Mouse (Mus musculus) neural tube, embryonic 14.5 days (tissue): ENCODE measurements around the gene Tsc2. TPM values are rescaled to one million over a fixed set of nuclear protein-coding genes. Genes with fewer than 3 reads are reported as not detected.

Experiments used
- ATAC-seq: fragments of 200-750 bp; cut with Nextera tagmentation; 2 replicates; pipeline ENCODE4 v1.8.0; 2017; ENCODE audit warnings: low read depth, mild to moderate bottlenecking, moderate TSS enrichment, moderate library complexity
- H3K27ac ChIP-seq: fragments of 300-500 bp; sonication (generic); 2 replicates; pipeline ENCODE4 v1.5.1; 2014; ENCODE audit warnings: low read depth, mild to moderate bottlenecking, control low read depth, low read length, moderate library complexity, mixed read lengths
- H3K27me3 ChIP-seq: fragments of 300-500 bp; sonication (generic); 2 replicates; pipeline ENCODE4 v1.6.1; 2014; ENCODE audit warnings: low read length; ENCODE audit not compliant: control insufficient read depth, insufficient read depth
- H3K36me3 ChIP-seq: fragments of 300-500 bp; sonication (generic); 2 replicates; pipeline ENCODE4 v1.6.1; 2014; ENCODE audit warnings: low read length, mixed read lengths; ENCODE audit not compliant: control insufficient read depth, insufficient read depth
- H3K4me1 ChIP-seq: fragments of 300-500 bp; sonication (generic); 2 replicates; pipeline ENCODE4 v1.6.1; 2014; ENCODE audit warnings: low read length; ENCODE audit not compliant: control insufficient read depth, insufficient read depth
- H3K4me2 ChIP-seq: fragments of 300-500 bp; sonication (generic); 2 replicates; pipeline ENCODE4 v1.6.1; 2014; ENCODE audit warnings: mild to moderate bottlenecking, low read depth, low read length, control low read depth
- H3K4me3 ChIP-seq: fragments of 300-500 bp; sonication (generic); 2 replicates; pipeline ENCODE4 v1.5.1; 2014; ENCODE audit warnings: low read depth, low read length, control low read depth, mixed read lengths
- H3K9ac ChIP-seq: fragments of 300-500 bp; sonication (generic); replicated peaks from 2 replicates; pipeline ENCODE4 v1.6.1; 2014; ENCODE audit warnings: low read depth, mild to moderate bottlenecking, control low read depth, low read length, mixed read lengths
- H3K9me3 ChIP-seq: fragments of 300-500 bp; sonication (generic); 2 replicates; pipeline ENCODE4 v1.6.1; 2016; ENCODE audit warnings: low read length; ENCODE audit not compliant: control insufficient read depth
- WGBS: fragments of 180-500 bp; shearing (Covaris S2); extraction: QIAGEN DNeasy Blood & Tissue Kit; methylation state at CpG from one replicate; pipeline ENCODE4 v1.1.7; 2014; 5-methylcytosine and 5-hydroxymethylcytosine counted together
- polyA plus RNA-seq: library from polyadenylated mRNA; unstranded; fragments of >200 nt; fragmentation: Nextera tagmentation; extraction: Ambion mirVana; gene quantifications from 2 replicates; pipeline ENCODE4 v1.2.1, GENCODE M21; 2014

The Tsc2 gene
- polyA plus RNA-seq, 1 experiment from 2014 or later = 74.7 TPM

- Histone ChIP-seq H3K9ac (no peak overlapping the region), H3K27me3 (no peaks in the 10 kb centered on the region), H3K4me1 (peaks cover 3% of the 10 kb centered on the region), H3K4me2 (no peak overlapping the region), H3K4me3 (no peak overlapping the region), H3K9me3 (no peaks in the 10 kb centered on the region), H3K36me3 (0 out of 2 replicates have a peak, but pooled peaks cover 4% of the 10 kb centered on the region), H3K27ac (no peak overlapping the region)
- no peak for ATAC-seq
- 75% methylated on average over 5 of the region's 5 CpGs for WGBS
These were observed 4.5 kb upstream of the Tsc2 start for GRCm38 (mm10) chr17:24636781-24637481.

- 0 out of 2 replicates have a peak, but pooled peaks cover 3% of the 10 kb centered on the region for H3K36me3 ChIP-seq
- 98% methylated on average over 5 of the region's 5 CpGs for WGBS
- no peaks in the 10 kb centered on the region for H3K9me3 ChIP-seq
- no peaks in the 10 kb centered on the region for H3K27me3 ChIP-seq
- no peak overlapping the region for H3K27ac ChIP-seq
- H3K4me2 ChIP-seq = no peak overlapping the region
- ATAC-seq = no peak
- H3K4me3 ChIP-seq = no peak overlapping the region
- peaks cover 8% of the 10 kb centered on the region for H3K4me1 ChIP-seq
- H3K9ac ChIP-seq = no peak overlapping the region
These were observed 3.3 kb upstream of the Tsc2 start for GRCm38 (mm10) chr17:24635694-24636093.

- no peak for ATAC-seq
- Histone ChIP-seq H3K9ac (no peak overlapping the region), H3K9me3 (no peaks in the 10 kb centered on the region), H3K4me1 (peaks cover 8% of the 10 kb centered on the region), H3K27me3 (no peaks in the 10 kb centered on the region), H3K36me3 (peaks cover 10% of the 10 kb centered on the region), H3K4me2 (no peak overlapping the region), H3K27ac (no peak overlapping the region), H3K4me3 (no peak overlapping the region)
- 79% methylated on average over 4 of the region's 4 CpGs for whole genome bisulfite sequencing
These were observed 2.6 kb upstream of the Tsc2 start for GRCm38 (mm10) chr17:24635024-24635423.

GRCm38 (mm10) chr17:24633831-24634230 lies 1.4 kb upstream of the Tsc2 start:
- H3K9ac ChIP-seq = no peak overlapping the region
- no peak overlapping the region for H3K4me3 ChIP-seq
- H3K4me1 ChIP-seq = peaks cover 5% of the 10 kb centered on the region
- no peak overlapping the region for H3K4me2 ChIP-seq
- 93% methylated on average over 11 of the region's 11 CpGs for WGBS
- no peak overlapping the region for H3K27ac ChIP-seq
- H3K27me3 ChIP-seq = no peaks in the 10 kb centered on the region
- H3K9me3 ChIP-seq = no peaks in the 10 kb centered on the region
- peaks cover 20% of the 10 kb centered on the region for H3K36me3 ChIP-seq
- no peak for ATAC-seq

- peak; percentile 15; the same call in 1 of the 2 replicates for ATAC-seq
- Histone ChIP-seq H3K27ac (peak overlapping the region; percentile 73), H3K9ac (peak overlapping the region; percentile 58), H3K4me2 (peak overlapping the region; percentile 85), H3K9me3 (no peaks in the 10 kb centered on the region), H3K4me3 (peak overlapping the region; percentile 65), H3K27me3 (no peaks in the 10 kb centered on the region), H3K36me3 (peaks cover 27% of the 10 kb centered on the region), H3K4me1 (peaks cover 5% of the 10 kb centered on the region)
- 11% methylated on average over 22 of the region's 22 CpGs for WGBS
These were observed 501 bp upstream of the Tsc2 start for GRCm38 (mm10) chr17:24632813-24633449.

- Histone ChIP-seq H3K27me3 (no peaks in the 10 kb centered on the region), H3K27ac (no peak overlapping the region), H3K4me1 (peaks cover 5% of the 10 kb centered on the region), H3K4me3 (no peak overlapping the region), H3K4me2 (no peak overlapping the region), H3K9me3 (no peaks in the 10 kb centered on the region), H3K9ac (no peak overlapping the region), H3K36me3 (peaks cover 50% of the 10 kb centered on the region)
- 93% methylated on average over 14 of the region's 14 CpGs for WGBS
- ATAC-seq = no peak
These were observed 2.4 kb downstream of the Tsc2 start for GRCm38 (mm10) chr17:24630072-24630471.

GRCm38 (mm10) chr17:24628646-24629045 lies 3.8 kb downstream of the Tsc2 start:
- 48% methylated on average over 5 of the region's 5 CpGs for WGBS
- H3K4me1 ChIP-seq = peaks cover 5% of the 10 kb centered on the region
- H3K27ac ChIP-seq = no peak overlapping the region
- H3K27me3 ChIP-seq = no peaks in the 10 kb centered on the region
- no peak overlapping the region for H3K4me3 ChIP-seq
- no peak overlapping the region for H3K4me2 ChIP-seq
- peaks cover 61% of the 10 kb centered on the region for H3K36me3 ChIP-seq
- H3K9me3 ChIP-seq = no peaks in the 10 kb centered on the region
- no peak overlapping the region for H3K9ac ChIP-seq
- no peak for ATAC-seq

- H3K9me3 ChIP-seq = no peaks in the 10 kb centered on the region
- no peak overlapping the region for H3K4me2 ChIP-seq
- WGBS = 94% methylated on average over 8 of the region's 8 CpGs
- no peaks in the 10 kb centered on the region for H3K4me1 ChIP-seq
- no peaks in the 10 kb centered on the region for H3K27me3 ChIP-seq
- no peak overlapping the region for H3K4me3 ChIP-seq
- no peak for ATAC-seq
- peaks cover 87% of the 10 kb centered on the region for H3K36me3 ChIP-seq
- H3K9ac ChIP-seq = no peak overlapping the region
- no peak overlapping the region for H3K27ac ChIP-seq
These were observed 7.0 kb downstream of the Tsc2 start for GRCm38 (mm10) chr17:24625472-24625871.

GRCm38 (mm10) chr17:24617561-24618194 lies 14.8 kb downstream of the Tsc2 start:
- Histone ChIP-seq H3K4me3 (no peak overlapping the region), H3K27me3 (no peaks in the 10 kb centered on the region), H3K9me3 (no peaks in the 10 kb centered on the region), H3K36me3 (peaks cover 68% of the 10 kb centered on the region), H3K9ac (no peak overlapping the region), H3K4me1 (no peaks in the 10 kb centered on the region), H3K27ac (no peak overlapping the region), H3K4me2 (no peak overlapping the region)
- 92% methylated on average over 14 of the region's 14 CpGs for WGBS
- no peak for ATAC-seq
